1 mouse cellular context compared by ENCODE assay signal in genomic region chr7:81331851-81332250, GRCm38 (mm10).
TF ChIP-seq lines count a peak whose summit lies in the region.

No protein-coding gene starts in this region.

TF ChIP-seq in CH12.LX, 34 proteins besides CTCF, POLR2A, EP300 and RAD21 (continued from another document):
- TF ChIP-seq POLR2AphosphoS2 (IDR thresholded peaks at IDR 0.05; ENCODE audit: low read depth, low read length) = peak; percentile 28; the same call in 1 of the 2 replicates
